19 mouse cellular contexts compared by ENCODE assay signal in the genomic region with DNA sequence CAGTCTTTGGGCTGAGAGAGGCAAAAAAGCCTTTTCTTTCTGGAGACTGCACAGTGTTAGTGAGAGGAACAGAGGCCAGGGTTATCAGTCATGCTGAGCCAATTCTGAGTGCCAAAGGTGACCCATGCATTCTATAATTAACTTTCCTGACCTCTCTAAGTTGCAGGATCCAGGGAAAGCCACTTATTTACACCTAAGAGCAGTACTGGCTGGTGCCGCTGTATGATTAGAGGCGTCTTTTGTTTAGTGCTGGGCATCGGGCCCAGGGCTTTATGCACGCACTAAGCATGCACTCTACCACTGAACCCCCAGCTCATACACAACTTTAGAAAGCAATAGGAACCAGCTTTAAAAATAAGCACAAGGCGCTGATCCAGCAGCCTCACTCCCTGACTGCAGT. TPM values are rescaled to one million over a fixed set of nuclear protein-coding genes. Genes with fewer than 3 reads are reported as not detected.
DNase-seq lines count a peak whose midpoint lies in the region; ATAC-seq and TF ChIP-seq lines count a peak whose summit lies in the region.
"Had no signal": no experiment of that assay in that cellular context is flagged by ENCODE, and none has a peak within 500 bp of the region (broad histone marks: within the 10 kb centered on the region; RNA-seq: fewer than 3 reads in every experiment).

No protein-coding gene starts in this region.

- no peak for TF ChIP-seq CTCF in gastrocnemius, adult 2 months (IDR thresholded peaks at IDR 0.05)
- no peak for TF ChIP-seq CTCF in hindbrain, postnatal 0 days (IDR thresholded peaks at IDR 0.05; ENCODE audit: low read depth)

- no peaks in the 10 kb centered on the region for H3K4me1 ChIP-seq in hindbrain, postnatal 0 days (ENCODE audit: insufficient read depth, low read length)
- no peaks in the 10 kb centered on the region for H3K4me1 ChIP-seq in hindbrain, embryonic 11.5 days (replicated peaks; ENCODE audit: control insufficient read depth, insufficient read depth, low read length)
- H3K4me1 ChIP-seq in midbrain, embryonic 14.5 days (ENCODE audit: control insufficient read depth, insufficient read depth, low read length): no peaks in the 10 kb centered on the region
- no peaks in the 10 kb centered on the region for H3K4me1 ChIP-seq in midbrain, embryonic 11.5 days (ENCODE audit: control insufficient read depth, insufficient read depth, low read length)
- H3K4me1 ChIP-seq: kidney, embryonic 15.5 days; neural tube, embryonic 12.5 days had no signal

- peak overlapping the region; percentile 88 for H3K27ac ChIP-seq in gastrocnemius, adult 2 months
- H3K27ac ChIP-seq in hindbrain, postnatal 0 days: no peak overlapping the region
- no peak overlapping the region for H3K27ac ChIP-seq in hindbrain, embryonic 11.5 days (ENCODE audit: low read depth, low read length)
- no peak overlapping the region for H3K27ac ChIP-seq in midbrain, embryonic 14.5 days (replicated peaks; ENCODE audit: low read depth, low read length)
- H3K27ac ChIP-seq in midbrain, embryonic 11.5 days (ENCODE audit: low read depth, low read length): no peak overlapping the region
- H3K27ac ChIP-seq: kidney, embryonic 15.5 days; neural tube, embryonic 12.5 days had no signal

- DNase-seq in gastrocnemius, adult 2 months: peak; percentile 55
- no peak for DNase-seq in gastrocnemius, postnatal 14 days
- peak; percentile 20 for DNase-seq in hindbrain, postnatal 0 days (ENCODE audit: low spot score)
- no peak for DNase-seq in hindbrain, embryonic 11.5 days (ENCODE audit: low spot score)
- DNase-seq in midbrain, embryonic 14.5 days: peak; percentile 24
- DNase-seq in midbrain, embryonic 11.5 days (ENCODE audit: low spot score, missing footprints): no peak
- DNase-seq in left cerebral cortex, adult 18-20 months (ENCODE audit: low spot score in 2 of 2): no peak
- DNase-seq: adrenal gland, postnatal 36 days; cerebellum, adult 11 months; lung, postnatal 14 days; thymus, postnatal 25 days had no signal

- WGBS in hindbrain, postnatal 0 days: 59% methylated on average over 5 of the region's 5 CpGs
- 90% methylated on average over 5 of the region's 5 CpGs for WGBS in hindbrain, embryonic 11.5 days
- WGBS in midbrain, embryonic 14.5 days: 84% methylated on average over 5 of the region's 5 CpGs
- 90% methylated on average over 5 of the region's 5 CpGs for WGBS in midbrain, embryonic 11.5 days

- H3K4me2 ChIP-seq in hindbrain, postnatal 0 days (ENCODE audit: low read depth, low read length): no peak overlapping the region
- H3K4me2 ChIP-seq in hindbrain, embryonic 11.5 days (replicated peaks; ENCODE audit: low read depth, low read length): no peak overlapping the region
- H3K4me2 ChIP-seq in midbrain, embryonic 14.5 days (ENCODE audit: low read length): no peak overlapping the region
- H3K4me2 ChIP-seq in midbrain, embryonic 11.5 days: no peak overlapping the region
- H3K4me2 ChIP-seq: kidney, embryonic 15.5 days; neural tube, embryonic 12.5 days had no signal

- peaks cover 35% of the 10 kb centered on the region; the same call in 1 of the 2 replicates for H3K36me3 ChIP-seq in hindbrain, postnatal 0 days (ENCODE audit: insufficient read depth, low read length)
- H3K36me3 ChIP-seq in hindbrain, embryonic 11.5 days (ENCODE audit: control insufficient read depth, insufficient read depth, low read length): no peaks in the 10 kb centered on the region
- peaks cover 15% of the 10 kb centered on the region for H3K36me3 ChIP-seq in midbrain, embryonic 14.5 days (ENCODE audit: control insufficient read depth, insufficient read depth, low read length)
- no peaks in the 10 kb centered on the region for H3K36me3 ChIP-seq in midbrain, embryonic 11.5 days (ENCODE audit: control insufficient read depth, insufficient read depth, low read length)

- intact Hi-C loops in gastrocnemius, adult 2 months (cut with DNase I): no loop called here
- intact Hi-C loops in gastrocnemius, postnatal 14 days (cut with DNase I; ENCODE audit: low total_unique reads): no loop called here

- ATAC-seq in hindbrain, postnatal 0 days: 0 out of 2 replicates have a peak, but pooled peaks have one; percentile 18
- ATAC-seq in hindbrain, embryonic 11.5 days (ENCODE audit: low FRiP score): no peak
- no peak for ATAC-seq in midbrain, embryonic 14.5 days (ENCODE audit: low FRiP score, low TSS enrichment)
- ATAC-seq in midbrain, embryonic 11.5 days (ENCODE audit: low FRiP score): no peak
- ATAC-seq: CD4-positive, CD25-positive, alpha-beta regulatory T cell, adult 4 months; hindbrain, embryonic 16.5 days had no signal

- peak overlapping the region; percentile 38 for H3K4me3 ChIP-seq in gastrocnemius, adult 2 months
- no peak overlapping the region for H3K4me3 ChIP-seq in hindbrain, postnatal 0 days (ENCODE audit: low read length)
- H3K4me3 ChIP-seq in hindbrain, embryonic 11.5 days (ENCODE audit: low read depth, low read length): no peak overlapping the region
- no peak overlapping the region for H3K4me3 ChIP-seq in midbrain, embryonic 14.5 days (replicated peaks; ENCODE audit: low read depth, low read length)
- no peak overlapping the region for H3K4me3 ChIP-seq in midbrain, embryonic 11.5 days (ENCODE audit: low read depth, low read length)
- H3K4me3 ChIP-seq: kidney, embryonic 15.5 days; neural tube, embryonic 12.5 days had no signal

- H3K9ac ChIP-seq in hindbrain, postnatal 0 days (replicated peaks; ENCODE audit: low read length): no peak overlapping the region
- no peak overlapping the region for H3K9ac ChIP-seq in hindbrain, embryonic 11.5 days (ENCODE audit: low read depth, low read length)
- no peak overlapping the region for H3K9ac ChIP-seq in midbrain, embryonic 14.5 days (replicated peaks; ENCODE audit: low read length)
- no peak overlapping the region for H3K9ac ChIP-seq in midbrain, embryonic 11.5 days (ENCODE audit: low read length)
- H3K9ac ChIP-seq: kidney, embryonic 15.5 days; neural tube, embryonic 12.5 days had no signal

- no peaks in the 10 kb centered on the region for H3K27me3 ChIP-seq in hindbrain, postnatal 0 days (ENCODE audit: insufficient read depth, low read length)
- H3K27me3 ChIP-seq in hindbrain, embryonic 11.5 days (ENCODE audit: control insufficient read depth, insufficient read depth, low read length): no peaks in the 10 kb centered on the region
- no peaks in the 10 kb centered on the region for H3K27me3 ChIP-seq in midbrain, embryonic 14.5 days (ENCODE audit: control insufficient read depth, insufficient read depth, low read length)
- H3K27me3 ChIP-seq in midbrain, embryonic 11.5 days (ENCODE audit: control insufficient read depth, insufficient read depth, low read length): no peaks in the 10 kb centered on the region
- H3K27me3 ChIP-seq: kidney, embryonic 15.5 days; neural tube, embryonic 12.5 days had no signal

- H3K9me3 ChIP-seq in hindbrain, postnatal 0 days (ENCODE audit: low read length): no peaks in the 10 kb centered on the region
- no peaks in the 10 kb centered on the region for H3K9me3 ChIP-seq in hindbrain, embryonic 11.5 days (ENCODE audit: control insufficient read depth, low read length)
- H3K9me3 ChIP-seq in midbrain, embryonic 14.5 days (ENCODE audit: control insufficient read depth, low read length): no peaks in the 10 kb centered on the region
- H3K9me3 ChIP-seq in midbrain, embryonic 11.5 days (ENCODE audit: control insufficient read depth, low read length): no peaks in the 10 kb centered on the region
- H3K9me3 ChIP-seq: kidney, embryonic 15.5 days; neural tube, embryonic 12.5 days had no signal

RNA-seq across cellular contexts. Expression of a gene that starts 18.2 kb away (rescaled TPM):
- total RNA-seq in gastrocnemius, adult 2 months (2021): 10 to 100 TPM; 29.3 to 32.8 TPM
- total RNA-seq in gastrocnemius, postnatal 14 days (2021): 10 to 100 TPM; 15.6 to 18.5 TPM
- total RNA-seq in hindbrain, postnatal 0 days (2014; rRNA removed): 27.5 and 30.8 TPM in 2 replicates
- polyA plus RNA-seq in hindbrain, postnatal 0 days (2015; fragmentation: Nextera tagmentation; extraction: Ambion mirVana): 50.0 and 62.4 TPM in 2 replicates
- polyA plus RNA-seq in hindbrain, embryonic 11.5 days (2014; fragmentation: Nextera tagmentation; extraction: Ambion mirVana): 14.9 and 15.6 TPM in 2 replicates
- polyA plus RNA-seq in midbrain, embryonic 14.5 days (2014; fragmentation: Nextera tagmentation; extraction: Ambion mirVana): 15.0 and 17.5 TPM in 2 replicates
- polyA plus RNA-seq in midbrain, embryonic 11.5 days (2014; fragmentation: Nextera tagmentation; extraction: Ambion mirVana): 13.5 and 14.2 TPM in 2 replicates
- 100 to 1,000 TPM; 131 to 136 TPM for total RNA-seq in left cerebral cortex, adult 18-20 months (2021)

RNA-seq across cellular contexts. Expression of a gene that starts 29.5 kb away (rescaled TPM):
- total RNA-seq in gastrocnemius, adult 2 months (2021): not detected
- not detected for total RNA-seq in gastrocnemius, postnatal 14 days (2021)
- total RNA-seq in hindbrain, postnatal 0 days (2014; rRNA removed): not detected in 2 replicates
- not detected in 2 replicates for polyA plus RNA-seq in hindbrain, postnatal 0 days (2015; fragmentation: Nextera tagmentation; extraction: Ambion mirVana)
- not detected in 2 replicates for polyA plus RNA-seq in hindbrain, embryonic 11.5 days (2014; fragmentation: Nextera tagmentation; extraction: Ambion mirVana)
- not detected in 2 replicates for polyA plus RNA-seq in midbrain, embryonic 14.5 days (2014; fragmentation: Nextera tagmentation; extraction: Ambion mirVana)
- not detected in 2 replicates for polyA plus RNA-seq in midbrain, embryonic 11.5 days (2014; fragmentation: Nextera tagmentation; extraction: Ambion mirVana)
- total RNA-seq in left cerebral cortex, adult 18-20 months (2021): not detected
- total RNA-seq: adrenal gland, postnatal 36 days; layer of hippocampus, adult 8-10 months had no signal
- polyA plus RNA-seq: CD4-positive, CD25-positive, alpha-beta regulatory T cell, adult 4 months; cortical plate, adult 2 months; hindbrain, embryonic 16.5 days; kidney, embryonic 15.5 days; limb, embryonic 14.5 days; neural tube, embryonic 12.5 days; stomach, embryonic 14.5 days had no signal

Comparison
In these comparisons a context has a peak if more than half of its experiments do, and no peak if none do; other contexts are left out.
1. DNase-seq: peak in gastrocnemius, adult 2 months (single experiment), hindbrain, postnatal 0 days (single experiment) and midbrain, embryonic 14.5 days (single experiment); none in gastrocnemius, postnatal 14 days (single experiment), hindbrain, embryonic 11.5 days (single experiment), midbrain, embryonic 11.5 days (single experiment) and left cerebral cortex, adult 18-20 months (0 of 2).